Mouse (Mus musculus): ENCODE measurements at regions not wholly inside any gene's neighbourhood (a gene's known extent, or its start where the extent isn't known, plus 50 kb on each side); places are given as distances from the start of the nearest gene placed in this dataset.

DNA sequence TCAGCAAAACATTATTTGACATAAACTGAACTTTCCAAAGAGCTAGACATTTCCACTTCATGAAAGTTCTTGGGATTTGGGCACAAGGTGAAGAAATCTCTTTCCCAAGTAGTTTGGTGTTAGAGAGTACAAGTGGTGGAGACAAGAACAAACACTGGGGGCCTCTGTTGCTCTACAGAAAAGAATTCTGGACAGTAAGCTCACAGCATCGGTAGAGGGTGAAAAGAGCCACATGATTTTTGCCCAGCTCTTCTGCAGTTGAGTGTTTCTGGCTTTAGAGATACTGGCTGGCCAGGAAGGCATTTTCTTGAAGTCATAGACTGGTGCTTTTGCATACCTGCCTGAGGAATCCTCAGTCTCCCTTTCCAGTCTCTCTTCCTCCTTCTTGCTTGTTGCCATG is 127.8 kb downstream of the Stk31 start:
- peak; percentile 38 to 43 for DNase-seq (ENCODE audit: low spot score in 2 of 2)

- no peak for DNase-seq (ENCODE audit: low spot score in 2 of 2)
Measured at GRCm38 (mm10) chr6:49523696-49524095, 128.3 kb downstream of the Stk31 start.

- no peak for DNase-seq (ENCODE audit: low spot score in 2 of 2)
Measured at GRCm38 (mm10) chr6:49533956-49534355, 138.6 kb downstream of the Stk31 start.

- DNase-seq (ENCODE audit: low spot score in 2 of 2): peak in 1 of 2 experiments; percentile 29
Measured at GRCm38 (mm10) chr6:49534551-49534950, 139.1 kb downstream of the Stk31 start.

DNA sequence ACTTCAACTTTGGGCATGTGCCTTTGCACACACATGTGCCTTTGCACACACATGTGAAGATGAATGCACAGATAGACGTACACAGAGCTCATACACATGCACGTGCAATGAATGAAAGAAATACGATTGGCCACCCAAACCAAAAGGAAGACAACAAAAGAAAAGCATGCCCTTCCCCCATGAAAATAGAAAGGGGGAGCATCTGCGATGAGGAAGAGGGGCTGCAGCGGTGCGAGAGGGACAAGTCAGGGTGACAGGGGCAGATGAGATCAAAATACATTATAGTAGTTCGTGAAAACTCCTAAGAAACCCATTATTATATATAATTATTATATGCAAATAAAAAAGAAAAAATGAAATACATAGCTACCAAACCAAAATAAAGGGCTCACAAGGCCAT is 149.5 kb downstream of the Stk31 start:
- no peak for DNase-seq (ENCODE audit: low spot score in 2 of 2)

- no peak for DNase-seq (ENCODE audit: low spot score in 2 of 2)
Measured at GRCm38 (mm10) chr6:49555069-49555468, 159.7 kb downstream of the Stk31 start.

GRCm38 (mm10) chr6:49558508-49558907 is 163.1 kb downstream of the Stk31 start:
- no peak for DNase-seq (ENCODE audit: low spot score in 2 of 2)

GRCm38 (mm10) chr6:49559112-49559511 is 163.7 kb downstream of the Stk31 start:
- peak; percentile 45 to 49 for DNase-seq (ENCODE audit: low spot score in 2 of 2)

DNA sequence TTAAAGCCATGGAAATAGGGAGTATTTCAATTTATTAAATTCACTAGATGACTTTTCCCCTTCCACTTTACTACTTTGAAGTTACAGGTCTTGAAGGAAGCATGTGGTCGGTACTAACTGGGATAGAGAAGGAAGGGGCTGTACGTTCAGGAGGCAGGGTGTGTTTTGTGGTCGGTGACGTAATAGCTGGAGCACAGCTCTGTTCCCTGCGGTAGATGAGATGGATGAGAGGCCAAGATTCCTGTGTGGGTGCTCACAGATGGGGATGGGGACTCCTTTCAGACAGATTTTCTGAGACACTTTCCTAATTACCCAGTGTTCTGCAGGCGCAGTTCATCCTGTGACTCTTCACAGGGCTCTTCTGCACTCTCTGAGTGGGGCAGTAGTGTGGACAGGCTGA is 182.9 kb downstream of the Stk31 start:
- DNase-seq (ENCODE audit: low spot score in 2 of 2): no peak

- no peak for DNase-seq (ENCODE audit: low spot score in 2 of 2)
Measured at GRCm38 (mm10) chr6:49579691-49580090, 184.3 kb downstream of the Stk31 start.

- DNase-seq (ENCODE audit: low spot score in 2 of 2): no peak
Measured at GRCm38 (mm10) chr6:49582040-49582707, 186.8 kb downstream of the Stk31 start.

DNA sequence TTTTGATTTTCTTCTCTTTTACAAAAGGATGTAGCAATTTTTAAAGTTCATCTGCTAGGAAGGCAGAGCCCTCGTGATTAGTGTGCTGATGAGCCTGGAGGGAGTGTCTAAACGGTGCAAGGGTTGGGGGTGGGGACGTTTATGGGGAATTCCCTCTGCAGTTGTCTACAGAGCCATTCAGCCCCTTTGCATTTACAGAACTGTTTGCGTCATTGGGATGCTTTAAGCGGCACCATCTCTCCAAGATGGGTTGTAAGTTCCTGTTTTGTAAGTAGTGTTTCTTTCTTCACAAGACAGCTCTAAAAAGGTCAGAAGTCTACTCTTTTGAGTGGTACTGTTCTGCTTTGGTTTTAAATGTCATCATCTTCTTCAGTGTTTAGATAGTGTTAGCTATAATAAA is 191.1 kb downstream of the Stk31 start:
- no peak for DNase-seq (ENCODE audit: low spot score in 2 of 2)

- DNase-seq (ENCODE audit: low spot score in 2 of 2): no peak
Measured at GRCm38 (mm10) chr6:49588677-49589076, 193.3 kb downstream of the Stk31 start.

DNA sequence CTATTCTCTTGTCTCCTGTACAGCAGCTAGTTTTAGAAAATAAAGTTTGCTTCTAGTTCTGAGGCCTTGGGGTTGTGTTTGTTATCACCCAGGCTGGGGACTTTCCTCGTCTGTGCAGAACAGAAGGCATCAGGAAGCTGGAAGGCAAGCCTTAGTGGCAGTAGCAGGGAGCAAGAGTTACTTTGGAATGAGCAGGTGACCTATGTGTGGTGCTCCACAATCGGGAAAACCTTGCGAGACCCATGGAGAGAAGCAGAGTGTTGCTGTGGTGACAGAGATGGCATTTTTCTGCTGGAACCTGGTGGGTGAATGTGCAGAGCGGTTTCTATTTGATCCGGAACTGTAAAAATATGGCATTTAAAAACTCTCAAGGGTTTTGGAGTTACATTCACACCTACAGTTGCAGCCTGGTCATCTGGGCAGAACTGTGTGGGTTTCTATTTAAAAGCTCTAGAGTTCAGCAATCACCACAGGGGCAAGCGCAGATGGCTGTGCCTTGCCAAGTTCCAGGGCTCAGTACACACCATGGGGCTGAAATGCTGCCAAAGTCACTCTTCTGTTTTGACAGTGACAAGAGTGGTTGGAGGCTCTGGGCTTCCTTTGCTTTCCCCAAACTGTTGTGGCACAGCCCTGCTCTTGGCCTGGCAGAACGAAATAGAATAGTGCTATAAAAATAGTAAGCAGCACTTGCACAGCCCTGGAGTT is 195.7 kb downstream of the Stk31 start:
- DNase-seq (ENCODE audit: low spot score in 2 of 2): peak; percentile 53 to 63

DNA sequence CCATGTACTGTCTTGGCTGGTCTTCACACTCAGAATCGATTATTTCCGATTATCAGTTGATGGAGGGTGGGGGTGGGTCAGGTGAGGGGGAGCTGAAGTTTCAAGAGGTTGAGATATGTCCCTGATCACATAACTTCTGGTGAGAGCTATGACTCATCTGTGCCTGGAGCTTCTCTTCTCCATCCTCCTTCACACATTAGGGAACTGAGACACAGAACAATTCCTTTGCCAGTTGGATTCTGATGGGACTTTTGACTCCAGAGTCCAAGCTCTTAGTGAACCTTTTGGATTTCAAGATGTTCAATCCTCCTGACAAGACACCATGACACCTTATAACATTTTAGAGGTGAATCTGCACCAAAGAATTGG is 196.2 kb downstream of the Stk31 start:
- no peak for DNase-seq (ENCODE audit: low spot score in 2 of 2)

DNA sequence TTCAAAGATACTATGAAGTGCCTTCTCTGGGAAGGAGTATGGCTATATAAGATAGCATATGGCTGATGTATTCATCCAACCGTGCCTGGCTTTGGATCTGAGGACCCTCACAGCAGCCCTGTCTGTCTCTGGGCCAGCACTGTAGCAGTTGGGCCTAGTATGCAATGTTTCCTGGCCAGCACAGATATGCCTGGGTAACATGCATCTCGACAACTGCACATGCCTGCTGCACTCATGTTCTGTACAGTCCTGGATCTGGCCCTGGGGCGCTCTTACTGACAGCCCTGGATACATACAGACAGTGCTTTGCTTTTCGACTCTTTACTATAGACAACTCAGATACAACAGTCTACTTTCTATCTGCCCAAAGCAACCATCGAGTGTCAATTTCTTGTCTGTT is 197.3 kb downstream of the Stk31 start:
- DNase-seq (ENCODE audit: low spot score in 2 of 2): no peak

DNA sequence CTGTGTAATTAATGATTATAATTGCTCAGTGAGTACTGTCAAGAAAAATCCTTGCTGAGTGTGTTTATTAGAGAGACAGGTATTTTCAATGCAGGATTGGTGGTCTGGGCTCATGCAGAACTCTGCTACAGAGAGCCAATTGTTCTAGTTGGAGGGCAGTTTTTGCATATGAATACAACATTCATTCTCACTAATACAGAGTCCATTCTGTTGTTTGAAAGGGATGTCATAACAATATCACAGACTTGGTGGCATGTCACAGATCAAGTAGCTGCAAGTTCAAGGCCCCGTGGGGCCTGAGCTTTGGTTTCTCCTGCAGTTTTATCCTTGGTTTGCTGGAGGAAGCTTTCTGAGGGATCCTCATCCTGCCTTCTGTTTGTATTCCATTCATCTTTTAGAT is 207.8 kb downstream of the Stk31 start:
- no peak for DNase-seq (ENCODE audit: low spot score in 2 of 2)

DNA sequence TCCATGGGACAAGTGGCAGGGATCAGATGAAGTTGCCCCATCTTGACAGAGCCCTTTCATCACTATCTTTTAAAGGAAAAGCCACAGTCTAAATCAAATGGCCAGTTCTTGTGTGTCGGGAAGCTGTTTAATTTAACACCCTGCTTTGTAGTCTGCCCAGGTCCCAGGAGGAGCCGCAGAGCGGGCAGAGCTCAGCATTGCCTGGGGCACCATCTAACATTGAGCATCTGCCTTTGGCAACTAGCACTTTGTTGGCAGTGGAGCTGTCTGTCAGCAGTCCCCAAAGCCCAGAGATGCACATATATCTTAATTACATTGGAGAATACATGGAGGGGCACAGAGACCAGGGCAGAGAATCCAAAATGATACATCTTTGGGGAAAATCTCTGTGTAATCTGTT is 208.4 kb downstream of the Stk31 start:
- DNase-seq (ENCODE audit: low spot score in 2 of 2): no peak

DNA sequence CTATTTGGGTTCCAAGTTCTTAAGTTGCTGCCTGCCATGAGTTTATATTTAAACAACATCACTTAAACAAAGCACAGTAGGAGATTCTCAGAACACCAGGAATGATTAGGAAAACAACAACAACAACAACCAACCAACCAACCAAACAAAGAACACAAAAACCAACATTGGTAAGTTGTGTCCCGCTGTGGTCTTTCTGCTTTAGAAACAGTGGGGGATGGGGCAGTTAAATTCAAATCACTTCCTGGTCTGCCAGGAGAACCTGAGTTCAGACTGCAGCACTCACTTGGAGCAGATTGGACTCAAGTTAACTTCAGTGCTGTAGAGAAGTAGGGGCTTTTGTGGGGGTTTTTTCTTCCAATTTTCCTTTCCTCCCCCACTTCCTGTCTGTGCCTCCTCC is 210.6 kb downstream of the Stk31 start:
- no peak for DNase-seq (ENCODE audit: low spot score in 2 of 2)

- no peak for DNase-seq (ENCODE audit: low spot score in 2 of 2)
Measured at GRCm38 (mm10) chr6:49606626-49607158, 211.3 kb downstream of the Stk31 start.

GRCm38 (mm10) chr6:49624080-49624479 is 198.4 kb upstream of the Npy start:
- DNase-seq (ENCODE audit: low spot score in 2 of 2): no peak

DNA sequence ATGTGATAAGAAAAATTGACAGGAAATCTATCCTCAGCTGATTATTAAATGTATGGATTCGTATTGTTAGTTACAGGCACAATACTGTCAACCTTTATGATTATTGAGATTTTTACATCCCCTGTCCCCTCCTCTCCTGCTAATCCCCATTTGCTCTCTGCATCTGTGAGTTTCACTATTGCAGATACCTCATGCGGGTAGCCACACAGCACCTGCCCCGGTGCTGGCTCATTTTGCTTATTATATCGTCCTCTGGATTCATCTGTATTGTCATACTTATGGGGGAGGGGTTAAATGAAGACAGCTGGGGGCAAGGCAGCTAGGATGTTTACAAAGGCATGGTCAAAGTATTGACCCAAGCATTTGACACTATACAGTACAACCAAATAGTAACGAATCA is 197.9 kb upstream of the Npy start:
- DNase-seq (ENCODE audit: low spot score in 2 of 2): no peak

DNA sequence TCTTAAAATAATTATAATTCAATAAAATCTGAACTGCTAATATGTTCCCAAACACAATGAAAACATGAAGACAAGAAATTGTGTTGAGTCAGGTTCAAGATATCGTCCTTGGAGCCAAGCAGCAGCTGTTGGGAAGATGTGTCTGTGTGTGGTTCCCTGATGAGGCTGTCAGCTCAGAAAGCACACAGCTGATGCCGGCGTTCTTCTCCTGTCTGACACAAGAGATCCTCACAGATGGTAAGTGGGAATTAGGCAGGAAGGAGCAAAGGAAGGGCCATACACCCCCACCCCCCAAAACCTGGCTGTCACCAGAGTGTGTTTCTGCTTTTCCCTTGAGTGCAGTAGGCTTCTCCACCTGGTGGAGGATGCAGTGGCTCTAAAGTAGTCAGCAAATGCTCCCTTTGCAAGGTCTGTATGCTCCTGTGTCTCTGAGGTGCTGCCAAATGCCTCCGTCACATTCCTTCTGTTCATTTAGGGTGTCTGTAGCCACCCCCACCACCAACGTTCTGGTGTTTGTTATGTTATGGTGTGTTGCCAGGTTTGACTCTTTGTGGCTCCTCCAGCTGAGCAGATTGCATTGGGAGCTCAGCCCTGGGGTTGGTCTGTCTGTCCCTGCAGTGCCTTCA is 188.9 kb upstream of the Npy start:
- DNase-seq (ENCODE audit: low spot score in 2 of 2): peak; percentile 29 to 42
